Mouse (Mus musculus): ENCODE measurements around the gene Crtap. TPM values are rescaled to one million over a fixed set of nuclear protein-coding genes. Genes with fewer than 3 reads are reported as not detected.
A peak's percentile ranks its signal among the peaks of the same experiment; 100 is the strongest.

The Crtap gene
- total and polyA plus RNA-seq, 2 experiments: 4.8 to 12.7 TPM

DNA sequence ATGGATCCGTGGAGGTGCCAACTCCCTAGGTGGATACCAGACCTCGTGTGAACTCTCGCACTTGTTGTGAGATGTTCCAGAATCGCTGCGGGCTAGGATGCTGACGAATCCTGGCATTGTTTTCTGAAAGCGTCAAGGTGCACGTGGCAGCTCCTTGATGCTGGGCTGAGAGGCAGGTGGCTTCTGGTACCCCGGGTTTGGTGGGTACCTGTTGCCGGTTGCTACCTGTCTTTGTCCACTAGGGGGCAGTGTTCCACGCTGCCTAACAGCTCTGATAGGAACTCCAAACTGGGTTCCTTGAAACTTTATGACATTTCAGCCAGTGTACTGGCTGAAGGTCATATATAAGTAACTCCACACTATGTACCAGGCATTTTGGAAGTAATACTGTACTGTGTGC, 25.2 kb upstream of the Crtap start:
- H3K4me1 ChIP-seq (ENCODE audit: control insufficient read depth, insufficient read depth, low read length): peaks cover 1% of the 10 kb centered on the region; the same call in 1 of the 2 replicates
- H3K79me2 ChIP-seq (ENCODE audit: control insufficient read depth, insufficient read depth, low read length): no peaks in the 10 kb centered on the region
- no peak overlapping the region for H3K27ac ChIP-seq (replicated peaks; ENCODE audit: insufficient read depth, low read depth, low read length)
- TF ChIP-seq CTCF (IDR thresholded peaks at IDR 0.05; ENCODE audit: low read depth, low read length) (peak; percentile 76), POLR2A (IDR thresholded peaks at IDR 0.05; ENCODE audit: extremely low read depth, insufficient read depth, low read length) (no peak)
- DNase-seq (ENCODE audit: extremely low read depth, low read depth, low spot score): peak; percentile 15
- no peaks in the 10 kb centered on the region for H3K36me3 ChIP-seq (ENCODE audit: control insufficient read depth, insufficient read depth, low read length)
- H3K4me3 ChIP-seq (ENCODE audit: insufficient read depth, low read depth, low read length): no peak overlapping the region
- 41% methylated on average over 11 of the region's 11 CpGs for WGBS
- no peak overlapping the region for H3K9ac ChIP-seq (ENCODE audit: low read depth, low read length)
- no peaks in the 10 kb centered on the region for H3K27me3 ChIP-seq (ENCODE audit: control insufficient read depth, insufficient read depth, low read length)

- H3K4me1 ChIP-seq (ENCODE audit: control insufficient read depth, insufficient read depth, low read length): peaks cover 1% of the 10 kb centered on the region; the same call in 1 of the 2 replicates
- H3K9ac ChIP-seq (ENCODE audit: low read depth, low read length): no peak overlapping the region
- no peak for TF ChIP-seq POLR2A (IDR thresholded peaks at IDR 0.05; ENCODE audit: extremely low read depth, insufficient read depth, low read length)
- no peak for TF ChIP-seq CTCF (IDR thresholded peaks at IDR 0.05; ENCODE audit: low read depth, low read length)
- H3K4me3 ChIP-seq (ENCODE audit: insufficient read depth, low read depth, low read length): no peak overlapping the region
- DNase-seq (ENCODE audit: extremely low read depth, low read depth, low spot score): no peak
- no peaks in the 10 kb centered on the region for H3K27me3 ChIP-seq (ENCODE audit: control insufficient read depth, insufficient read depth, low read length)
- no peak overlapping the region for H3K27ac ChIP-seq (replicated peaks; ENCODE audit: insufficient read depth, low read depth, low read length)
- H3K36me3 ChIP-seq (ENCODE audit: control insufficient read depth, insufficient read depth, low read length): peaks cover 2% of the 10 kb centered on the region; the same call in 1 of the 2 replicates
- WGBS: 77% methylated on average over 12 of the region's 12 CpGs
- no peaks in the 10 kb centered on the region for H3K79me2 ChIP-seq (ENCODE audit: control insufficient read depth, insufficient read depth, low read length)
Observed at GRCm38 (mm10) chr9:114413866-114414265, 23.4 kb upstream of the Crtap start.

DNA sequence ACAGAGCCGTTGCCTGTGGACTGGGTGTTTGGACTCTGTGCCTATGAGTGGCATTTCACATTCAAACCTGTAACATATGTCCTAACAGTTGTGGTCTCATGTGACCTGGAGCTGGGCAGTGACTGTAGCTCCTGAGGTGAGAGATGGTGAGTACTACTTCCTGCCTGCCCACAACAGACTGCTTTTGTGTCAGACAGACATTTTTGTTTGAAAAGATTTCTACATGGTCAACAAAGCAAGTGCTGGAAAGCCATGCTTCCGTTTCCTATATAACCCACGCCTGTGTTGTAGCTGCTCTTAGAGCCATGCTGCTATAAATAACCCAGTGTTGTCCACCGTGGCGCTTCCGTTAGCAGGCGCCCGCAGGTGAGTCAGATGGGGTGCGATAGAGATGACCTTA, 21.9 kb upstream of the Crtap start:
- H3K36me3 ChIP-seq (ENCODE audit: control insufficient read depth, insufficient read depth, low read length): peaks cover 2% of the 10 kb centered on the region; the same call in 1 of the 2 replicates
- H3K27ac ChIP-seq (replicated peaks; ENCODE audit: insufficient read depth, low read depth, low read length): no peak overlapping the region
- DNase-seq (ENCODE audit: extremely low read depth, low read depth, low spot score): no peak
- H3K4me3 ChIP-seq (ENCODE audit: insufficient read depth, low read depth, low read length): no peak overlapping the region
- no peaks in the 10 kb centered on the region for H3K79me2 ChIP-seq (ENCODE audit: control insufficient read depth, insufficient read depth, low read length)
- TF ChIP-seq CTCF (IDR thresholded peaks at IDR 0.05; ENCODE audit: low read depth, low read length) (no peak), POLR2A (IDR thresholded peaks at IDR 0.05; ENCODE audit: extremely low read depth, insufficient read depth, low read length) (no peak)
- 87% methylated on average over 9 of the region's 9 CpGs for WGBS
- H3K9ac ChIP-seq (ENCODE audit: low read depth, low read length): no peak overlapping the region
- H3K27me3 ChIP-seq (ENCODE audit: control insufficient read depth, insufficient read depth, low read length): no peaks in the 10 kb centered on the region
- H3K4me1 ChIP-seq (ENCODE audit: control insufficient read depth, insufficient read depth, low read length): peaks cover under 1% of the 10 kb centered on the region; the same call in 1 of the 2 replicates

DNA sequence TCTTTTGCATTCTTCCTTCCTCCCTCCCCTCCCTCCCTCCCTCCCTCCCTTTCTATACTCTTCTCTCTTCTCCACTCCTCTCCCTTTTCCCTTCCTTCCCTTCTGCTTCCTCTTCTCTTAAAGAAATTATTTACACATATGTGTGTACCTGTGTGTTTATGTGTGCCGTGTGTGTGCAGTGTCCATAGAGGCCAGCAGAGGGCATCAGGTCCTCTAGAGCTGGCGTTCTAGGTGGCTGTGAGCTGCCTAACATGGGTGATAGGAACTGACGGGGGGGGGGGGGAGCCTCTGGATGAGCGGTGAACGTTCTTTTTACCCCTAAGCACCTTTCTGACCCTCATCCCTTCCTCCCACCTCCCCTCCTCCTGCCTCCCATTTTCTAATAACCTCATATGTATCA, 20.8 kb upstream of the Crtap start:
- Histone ChIP-seq H3K27ac (replicated peaks; ENCODE audit: insufficient read depth, low read depth, low read length) (no peak overlapping the region), H3K4me1 (ENCODE audit: control insufficient read depth, insufficient read depth, low read length) (no peaks in the 10 kb centered on the region), H3K4me3 (ENCODE audit: insufficient read depth, low read depth, low read length) (no peak overlapping the region), H3K9ac (ENCODE audit: low read depth, low read length) (no peak overlapping the region), H3K79me2 (ENCODE audit: control insufficient read depth, insufficient read depth, low read length) (peaks cover 3% of the 10 kb centered on the region; the same call in 1 of the 2 replicates), H3K27me3 (ENCODE audit: control insufficient read depth, insufficient read depth, low read length) (no peaks in the 10 kb centered on the region), H3K36me3 (ENCODE audit: control insufficient read depth, insufficient read depth, low read length) (peaks cover 2% of the 10 kb centered on the region; the same call in 1 of the 2 replicates)
- TF ChIP-seq CTCF (IDR thresholded peaks at IDR 0.05; ENCODE audit: low read depth, low read length) (no peak), POLR2A (IDR thresholded peaks at IDR 0.05; ENCODE audit: extremely low read depth, insufficient read depth, low read length) (no peak)
- no peak for DNase-seq (ENCODE audit: extremely low read depth, low read depth, low spot score)
- 86% methylated on average over 5 of the region's 5 CpGs for WGBS

- Histone ChIP-seq H3K36me3 (ENCODE audit: control insufficient read depth, insufficient read depth, low read length) (peaks cover 2% of the 10 kb centered on the region; the same call in 1 of the 2 replicates), H3K4me1 (ENCODE audit: control insufficient read depth, insufficient read depth, low read length) (no peaks in the 10 kb centered on the region), H3K9ac (ENCODE audit: low read depth, low read length) (no peak overlapping the region), H3K4me3 (ENCODE audit: insufficient read depth, low read depth, low read length) (no peak overlapping the region), H3K27ac (replicated peaks; ENCODE audit: insufficient read depth, low read depth, low read length) (no peak overlapping the region), H3K27me3 (ENCODE audit: control insufficient read depth, insufficient read depth, low read length) (no peaks in the 10 kb centered on the region), H3K79me2 (ENCODE audit: control insufficient read depth, insufficient read depth, low read length) (peaks cover 11% of the 10 kb centered on the region; the same call in 1 of the 2 replicates)
- 96% methylated on average over 11 of the region's 11 CpGs for WGBS
- no peak for DNase-seq (ENCODE audit: extremely low read depth, low read depth, low spot score)
- TF ChIP-seq POLR2A (IDR thresholded peaks at IDR 0.05; ENCODE audit: extremely low read depth, insufficient read depth, low read length) (no peak), CTCF (IDR thresholded peaks at IDR 0.05; ENCODE audit: low read depth, low read length) (no peak)
Observed at GRCm38 (mm10) chr9:114410313-114410862, 19.9 kb upstream of the Crtap start.

DNA sequence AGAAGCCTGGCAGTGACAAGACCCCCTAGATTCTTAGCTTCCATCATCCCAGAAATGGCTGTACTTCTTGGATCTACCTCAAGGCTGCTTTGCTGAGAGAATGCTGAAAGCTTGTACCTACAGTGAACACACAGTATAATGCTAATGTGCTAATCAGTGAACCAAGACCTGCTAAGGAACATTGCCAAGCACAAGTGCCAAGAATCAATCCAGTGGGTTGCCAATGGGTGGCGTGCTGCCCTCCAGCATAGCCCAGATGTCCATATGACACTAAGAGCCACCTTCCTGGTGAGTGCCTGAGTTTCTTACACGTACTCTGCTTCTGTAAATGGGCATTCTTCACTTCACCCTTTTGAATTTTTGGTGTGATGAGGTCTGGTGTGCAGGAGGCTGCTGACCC, 17.2 kb upstream of the Crtap start:
- H3K36me3 ChIP-seq (ENCODE audit: control insufficient read depth, insufficient read depth, low read length): peaks cover 2% of the 10 kb centered on the region; the same call in 1 of the 2 replicates
- TF ChIP-seq CTCF (IDR thresholded peaks at IDR 0.05; ENCODE audit: low read depth, low read length): no peak
- TF ChIP-seq POLR2A (IDR thresholded peaks at IDR 0.05; ENCODE audit: extremely low read depth, insufficient read depth, low read length): no peak
- H3K79me2 ChIP-seq (ENCODE audit: control insufficient read depth, insufficient read depth, low read length): peaks cover 23% of the 10 kb centered on the region; the same call in 1 of the 2 replicates
- H3K4me3 ChIP-seq (ENCODE audit: insufficient read depth, low read depth, low read length): no peak overlapping the region
- 69% methylated on average over 2 of the region's 2 CpGs for WGBS
- no peaks in the 10 kb centered on the region for H3K4me1 ChIP-seq (ENCODE audit: control insufficient read depth, insufficient read depth, low read length)
- DNase-seq (ENCODE audit: extremely low read depth, low read depth, low spot score): no peak
- no peaks in the 10 kb centered on the region for H3K27me3 ChIP-seq (ENCODE audit: control insufficient read depth, insufficient read depth, low read length)
- no peak overlapping the region for H3K27ac ChIP-seq (replicated peaks; ENCODE audit: insufficient read depth, low read depth, low read length)
- H3K9ac ChIP-seq (ENCODE audit: low read depth, low read length): no peak overlapping the region
